Mouse (Mus musculus): ENCODE results near the gene Klk11. TPM values are rescaled to one million over a fixed set of nuclear protein-coding genes. Genes with fewer than 3 reads are reported as not detected.

The Klk11 gene
- polyA plus RNA-seq (2012; rRNA removed), result not detected in 2 replicates

DNA sequence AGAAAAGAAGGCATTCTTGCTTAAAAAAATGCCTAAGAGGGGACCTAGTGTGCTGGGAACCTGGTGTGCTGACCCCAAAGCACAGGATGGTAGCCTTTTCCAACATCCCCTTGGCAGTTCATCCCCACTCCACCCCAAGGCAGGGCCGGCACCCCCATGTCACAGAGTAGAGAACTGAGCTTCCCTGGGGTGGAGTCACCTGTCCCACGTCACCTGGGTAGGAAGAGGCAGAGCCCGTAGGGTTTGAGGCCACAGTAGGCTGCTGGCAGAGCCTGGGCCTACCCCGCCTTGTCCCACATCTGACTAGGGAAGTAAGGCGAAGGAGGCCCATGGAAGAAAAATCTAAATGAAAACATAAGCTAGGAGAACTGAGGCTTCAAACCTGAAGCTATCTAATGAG is at the start of gene Klk11:
Gene Klk11, plus strand, starts transcription at position 241 of the 400 bp plus-strand sequence.

DNA sequence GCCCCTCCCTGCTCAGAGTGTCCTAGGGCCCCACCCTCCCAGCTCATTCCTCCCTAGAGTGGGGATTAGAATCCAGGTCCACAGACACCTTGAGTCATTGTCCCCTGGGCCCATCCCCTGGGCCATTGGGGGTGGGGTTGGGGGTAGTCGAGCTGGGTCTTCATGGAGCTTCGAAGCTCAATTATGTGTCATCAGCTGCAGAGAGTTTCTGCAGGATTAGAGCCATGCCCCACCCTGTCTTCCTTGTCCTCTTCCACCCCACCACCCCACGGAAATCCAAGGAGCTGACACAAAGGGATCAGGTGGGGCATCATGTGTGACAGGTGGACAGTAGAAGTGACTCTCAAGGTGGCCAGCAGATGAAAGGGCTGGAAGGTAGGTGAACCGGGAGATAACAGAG is 5.8 kb upstream of the Klk11 start, which contains the start of gene Klk12:
Gene Klk12, plus strand, starts transcription at position 301 of the 400 bp plus-strand sequence.

DNA sequence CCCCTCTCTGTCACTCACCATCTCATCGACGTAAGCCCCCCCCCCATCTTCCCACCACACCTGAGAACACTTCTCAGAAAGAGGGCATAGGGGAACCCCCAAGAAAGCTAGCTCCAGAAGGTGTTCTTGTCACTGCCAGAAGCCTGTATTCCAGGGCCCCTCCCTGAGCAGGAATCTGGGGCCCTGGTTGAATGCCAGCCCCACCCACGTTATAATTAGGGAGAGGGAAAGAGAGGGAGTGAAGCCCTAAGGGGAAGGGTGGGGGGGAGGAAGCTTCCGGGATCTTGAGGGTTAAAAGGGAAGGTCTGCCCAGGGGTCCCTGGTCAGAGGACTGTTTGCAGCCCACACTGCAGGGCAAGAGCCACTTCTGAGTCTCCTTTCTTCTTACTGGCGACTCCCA is 6.3 kb downstream of the Klk11 start, which contains the start of gene Klk10:
Gene Klk10, plus strand, starts transcription at position 290 of the 400 bp plus-strand sequence.

DNA sequence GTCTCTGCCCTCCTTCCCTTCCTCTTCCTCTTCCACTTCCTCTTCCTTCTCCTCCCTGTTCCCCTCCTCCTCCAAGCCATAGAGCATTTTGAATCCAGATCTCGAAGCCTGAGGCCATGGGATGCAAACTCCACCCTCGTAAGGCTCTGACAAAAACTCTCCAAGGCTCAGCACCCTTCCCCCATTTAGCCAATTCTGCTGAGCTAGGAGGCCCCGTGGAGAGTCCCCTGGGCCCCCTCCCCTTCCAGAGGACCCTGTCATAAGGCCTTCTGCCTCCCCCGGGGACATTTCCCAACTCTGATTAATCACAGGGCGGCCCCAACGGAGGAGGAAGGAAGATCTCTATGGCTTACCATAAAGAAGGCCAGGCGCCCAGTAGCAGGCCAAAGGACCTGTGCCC is 17.2 kb downstream of the Klk11 start, which contains the start of gene Klk9:
Gene Klk9, plus strand, starts transcription at position 301 of the 400 bp plus-strand sequence.

DNA sequence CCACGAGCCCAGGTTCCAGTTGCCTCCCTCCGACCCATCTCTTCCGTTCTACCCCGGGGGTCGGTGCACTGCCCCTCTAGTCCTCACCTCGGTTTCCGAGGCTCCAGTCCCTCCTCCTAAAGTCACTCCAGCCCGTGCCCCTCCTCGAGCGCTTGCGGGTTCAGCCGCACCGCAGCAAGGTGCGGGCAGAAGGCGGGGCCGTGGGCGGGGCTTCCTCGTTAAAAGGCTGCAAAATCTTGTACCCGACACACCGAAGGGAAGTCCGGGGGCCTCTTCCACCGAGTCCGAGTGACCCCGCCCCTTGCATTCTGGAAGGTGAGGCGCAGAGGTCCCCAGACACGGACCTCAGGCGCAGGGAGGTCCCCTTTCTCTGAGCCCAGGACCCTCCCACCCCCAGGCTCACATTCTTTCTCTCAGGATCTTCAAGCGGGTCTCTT is 22.9 kb downstream of the Klk11 start, which contains the start of gene Klk8:
Gene Klk8, plus strand, starts transcription at position 245 of the 437 bp plus-strand sequence.

DNA sequence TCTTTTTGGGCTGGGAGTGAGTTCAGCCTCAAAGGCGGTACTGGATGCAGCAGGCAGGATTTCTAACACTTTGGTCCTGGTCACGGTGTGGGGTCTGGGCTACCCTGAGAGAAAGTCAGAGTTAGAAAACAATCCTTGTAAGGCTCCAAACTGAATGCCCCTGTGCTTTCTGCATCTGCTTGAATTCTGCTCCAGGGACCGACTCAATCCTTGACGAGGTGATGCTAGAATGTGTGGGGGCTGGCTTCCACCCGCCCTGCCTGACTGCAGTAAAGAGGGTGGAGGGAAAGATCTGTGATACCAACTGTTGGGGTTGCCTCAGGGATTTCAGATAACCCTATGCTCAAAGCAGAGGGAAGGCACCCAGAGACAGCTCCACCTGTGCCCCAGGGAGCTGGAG is 36.6 kb downstream of the Klk11 start, which contains the start of gene Klk7:
Gene Klk7, plus strand, starts transcription at position 301 of the 400 bp plus-strand sequence.

DNA sequence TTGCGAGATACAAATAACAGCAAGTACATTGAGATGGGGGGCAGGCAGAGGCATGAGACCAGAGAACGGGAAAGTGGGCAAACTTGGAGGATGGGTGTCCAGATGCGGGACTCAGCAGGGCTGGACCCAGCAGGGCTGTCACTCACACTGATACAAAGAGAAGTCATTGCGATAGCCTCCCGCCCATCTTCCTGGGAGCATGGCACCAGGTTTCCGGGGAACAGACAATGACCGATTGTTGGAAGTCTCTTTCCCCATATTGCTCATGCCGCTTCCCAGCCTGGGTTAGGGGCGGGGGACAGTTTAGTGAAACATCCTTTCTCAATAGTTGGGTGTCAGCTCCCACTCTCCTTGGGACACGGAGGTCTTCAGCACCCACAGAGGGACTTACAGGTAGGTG is 49.8 kb downstream of the Klk11 start, which contains the start of gene Klk6:
Gene Klk6, plus strand, starts transcription at position 301 of the 400 bp plus-strand sequence.

Other genes with a start within 250 kb of the Klk11 start
- 9.2 and 11.9 TPM in 2 replicates for gene Cd33, start 230.2 kb upstream of the Klk11 start, polyA plus RNA-seq (2012; rRNA removed)
- 0.45 and 0.46 TPM in 2 replicates for gene Zfp658, start 212.3 kb upstream of the Klk11 start, polyA plus RNA-seq (2012; rRNA removed)
- 1.0 and 1.1 TPM in 2 replicates for gene Zfp719, start 195.0 kb upstream of the Klk11 start, polyA plus RNA-seq (2012; rRNA removed)
- 0.02 TPM in 1 of 2 replicates, not detected in the other for gene Zfp819, start 167.4 kb upstream of the Klk11 start, polyA plus RNA-seq (2012; rRNA removed)
- 0.02 TPM in 1 of 2 replicates, not detected in the other for gene Ceacam18, start 139.9 kb upstream of the Klk11 start, polyA plus RNA-seq (2012; rRNA removed)
- gene Siglece, start 114.4 kb upstream of the Klk11 start, polyA plus RNA-seq (2012; rRNA removed), result 5.9 and 8.5 TPM in 2 replicates
- gene Ctu1, start 102.6 kb upstream of the Klk11 start, polyA plus RNA-seq (2012; rRNA removed), result 2.6 and 2.8 TPM in 2 replicates
- 0.02 TPM in 1 of 2 replicates, not detected in the other for gene Klk14, start 84.2 kb upstream of the Klk11 start, polyA plus RNA-seq (2012; rRNA removed)
- gene Klk13, start 62.0 kb upstream of the Klk11 start, polyA plus RNA-seq (2012; rRNA removed), result not detected in 2 replicates
- gene Klk12, start 5.7 kb upstream of the Klk11 start, polyA plus RNA-seq (2012; rRNA removed), result not detected in 2 replicates
- 0.02 and 0.07 TPM in 2 replicates for gene Klk10, start 6.4 kb downstream of the Klk11 start, polyA plus RNA-seq (2012; rRNA removed)
- gene Klk9, start 17.3 kb downstream of the Klk11 start, polyA plus RNA-seq (2012; rRNA removed), result not detected in 2 replicates
- 3.3 and 3.8 TPM in 2 replicates for gene Klk8, start 23.0 kb downstream of the Klk11 start, polyA plus RNA-seq (2012; rRNA removed)
- not detected in 2 replicates for gene Klk7, start 36.7 kb downstream of the Klk11 start, polyA plus RNA-seq (2012; rRNA removed)
- not detected in 2 replicates for gene Klk6, start 49.9 kb downstream of the Klk11 start, polyA plus RNA-seq (2012; rRNA removed)
- not detected in 2 replicates for gene Klk5, start 67.4 kb downstream of the Klk11 start, polyA plus RNA-seq (2012; rRNA removed)
- not detected in 2 replicates for gene Klk4, start 106.6 kb downstream of the Klk11 start, polyA plus RNA-seq (2012; rRNA removed)
- not detected in 2 replicates for gene Klk15, start 159.1 kb downstream of the Klk11 start, polyA plus RNA-seq (2012; rRNA removed)
- not detected in 2 replicates for gene Klk1b8, start 176.1 kb downstream of the Klk11 start, polyA plus RNA-seq (2012; rRNA removed)
- gene Klk1b1, start 192.1 kb downstream of the Klk11 start, polyA plus RNA-seq (2012; rRNA removed), result not detected in 2 replicates
- gene Klk1b9, start 201.5 kb downstream of the Klk11 start, polyA plus RNA-seq (2012; rRNA removed), result not detected in 2 replicates
- not detected in 2 replicates for gene Klk1b11, start 221.3 kb downstream of the Klk11 start, polyA plus RNA-seq (2012; rRNA removed)
- gene Klk1b26, start 237.6 kb downstream of the Klk11 start, polyA plus RNA-seq (2012; rRNA removed), result not detected in 2 replicates

Data from liver, embryonic 18 days (tissue).